ENCODE assay signal across 13 mouse cellular contexts in genomic region chr6:120618518-120619402, GRCm38 (mm10). TPM values are rescaled to one million over a fixed set of nuclear protein-coding genes. Genes with fewer than 3 reads are reported as not detected.
A peak's percentile ranks its signal among the peaks of the same experiment; 100 is the strongest.
DNase-seq lines count a peak whose midpoint lies in the region; ATAC-seq and TF ChIP-seq lines count a peak whose summit lies in the region.
"Had no signal": no experiment of that assay in that cellular context is flagged by ENCODE, and none has a peak within 500 bp of the region (broad histone marks: within the 10 kb centered on the region; RNA-seq: fewer than 3 reads in every experiment).

No protein-coding gene starts in this region.

- H3K9me3 ChIP-seq in liver, embryonic 14.5 days (ENCODE audit: control insufficient read depth, low read length), result no peaks in the 10 kb centered on the region
- H3K9me3 ChIP-seq: embryonic facial prominence, embryonic 12.5 days; midbrain, embryonic 12.5 days had no signal

- TF ChIP-seq EP300 in liver, embryonic 14.5 days (IDR thresholded peaks at IDR 0.05; ENCODE audit: low read depth), result peak; percentile 61

- H3K27me3 ChIP-seq in liver, embryonic 14.5 days (ENCODE audit: control insufficient read depth, insufficient read depth, low read length), result no peaks in the 10 kb centered on the region
- H3K27me3 ChIP-seq: embryonic facial prominence, embryonic 12.5 days; midbrain, embryonic 12.5 days had no signal

- H3K27ac ChIP-seq in liver, embryonic 14.5 days, result peak overlapping the region; percentile 97
- H3K27ac ChIP-seq: embryonic facial prominence, embryonic 12.5 days; midbrain, embryonic 12.5 days had no signal

- 42% methylated on average over 4 of the region's 4 CpGs for WGBS in liver, embryonic 14.5 days (ENCODE audit: insufficient replicate concordance)

- peak; percentile 13 for DNase-seq in embryo, embryonic 10.5 days (ENCODE audit: low spot score)
- no peak for DNase-seq in embryo, embryonic 9.5 days (ENCODE audit: extremely low spot score)
- DNase-seq in c-Kit-negative CD71-positive TER-119-positive erythroid progenitor cells, embryonic 14.5 days (ENCODE audit: low read depth, low spot score), result peak; percentile 58
- peak; percentile 65 to 82 (median 67) for DNase-seq in liver, embryonic 14.5 days (ENCODE audit: low read depth in 3 of 3, low spot score in 3 of 3)
- peak; percentile 61 to 68 for DNase-seq in spleen, postnatal 10 days (ENCODE audit: low spot score in 2 of 2)
- DNase-seq in cerebellum, adult 9-10 months, result no peak
- DNase-seq in urinary bladder, adult 2 months (ENCODE audit: low spot score), result no peak
- no peak for DNase-seq in frontal cortex, adult 2 months (ENCODE audit: extremely low spot score in 1 of 2, low spot score in 1 of 2)
- DNase-seq: forebrain, postnatal 0 days; kidney, postnatal 25 days had no signal

- H3K36me3 ChIP-seq in liver, embryonic 14.5 days (replicated peaks; ENCODE audit: control insufficient read depth, insufficient read depth, low read depth), result no peaks in the 10 kb centered on the region
- H3K36me3 ChIP-seq: embryonic facial prominence, embryonic 12.5 days; midbrain, embryonic 12.5 days had no signal

- no peak for TF ChIP-seq CTCF in liver, embryonic 14.5 days (IDR thresholded peaks at IDR 0.05; ENCODE audit: low read depth)

- H3K4me2 ChIP-seq in liver, embryonic 14.5 days (ENCODE audit: low read depth), result peak overlapping the region; percentile 83
- H3K4me2 ChIP-seq: embryonic facial prominence, embryonic 12.5 days; midbrain, embryonic 12.5 days had no signal

- H3K4me1 ChIP-seq in liver, embryonic 14.5 days (replicated peaks; ENCODE audit: control insufficient read depth in 2 of 2, insufficient read depth in 2 of 2, low read length in 1 of 2), result peaks cover 56 to 59% of the 10 kb centered on the region in 2 experiments
- H3K4me1 ChIP-seq: embryonic facial prominence, embryonic 12.5 days had no signal

- peak overlapping the region; percentile 44 to 49 for H3K4me3 ChIP-seq in liver, embryonic 14.5 days (ENCODE audit: insufficient read depth in 1 of 2, low read depth in 2 of 2, low read length in 2 of 2)
- H3K4me3 ChIP-seq: embryonic facial prominence, embryonic 12.5 days; midbrain, embryonic 12.5 days had no signal

- ATAC-seq in liver, embryonic 14.5 days (ENCODE audit: insufficient read depth), result peak; percentile 93
- ATAC-seq: forebrain, postnatal 0 days; lung, postnatal 0 days had no signal

- H3K9ac ChIP-seq in liver, embryonic 14.5 days (replicated peaks), result peak overlapping the region; percentile 72
- H3K9ac ChIP-seq: embryonic facial prominence, embryonic 12.5 days; forebrain, postnatal 0 days; midbrain, embryonic 12.5 days had no signal

RNA-seq across cellular contexts. Expression of gene Cecr2, which starts 47.4 kb away (rescaled TPM):
- polyA plus RNA-seq in liver, embryonic 14.5 days (2012; rRNA removed), result 5.5 and 6.2 TPM in 2 replicates
- polyA plus RNA-seq in liver, embryonic 14.5 days (2014; fragmentation: Nextera tagmentation; extraction: Ambion mirVana), result 7.1 and 8.2 TPM in 2 replicates
- 2.7 and 3.3 TPM in 2 replicates for polyA plus RNA-seq in urinary bladder, adult 2 months (2012; rRNA removed)
- polyA plus RNA-seq in frontal cortex, adult 2 months (2012; rRNA removed), result 2.8 and 3.2 TPM in 2 replicates

Comparison
In these comparisons a context has a peak if more than half of its experiments do, and no peak if none do; other contexts are left out.
1. DNase-seq: peak in embryo, embryonic 10.5 days (single experiment), c-Kit-negative CD71-positive TER-119-positive erythroid progenitor cells, embryonic 14.5 days (single experiment), liver, embryonic 14.5 days (3 of 3) and spleen, postnatal 10 days (2 of 2); none in embryo, embryonic 9.5 days (single experiment), cerebellum, adult 9-10 months (single experiment), urinary bladder, adult 2 months (single experiment) and frontal cortex, adult 2 months (0 of 2).